Mouse (Mus musculus): ENCODE measurements at regions not wholly inside any gene's neighbourhood (a gene's known extent, or its start where the extent isn't known, plus 50 kb on each side); places are given as distances from the start of the nearest gene placed in this dataset. TPM values are rescaled to one million over a fixed set of nuclear protein-coding genes. Genes with fewer than 3 reads are reported as not detected.

- WGBS: 38% methylated on average over 6 of the region's 6 CpGs
- Histone ChIP-seq H3K27ac (replicated peaks) (peak overlapping the region; percentile 87), H3K27me3 (no peaks in the 10 kb centered on the region), H3K9ac (0 out of 2 replicates have a peak overlapping the region, but pooled peaks have one; percentile 2), H3K36me3 (no peaks in the 10 kb centered on the region; the same call in 1 of the 2 replicates), H3K4me2 (peak overlapping the region; percentile 39), H3K9me3 (no peaks in the 10 kb centered on the region), H3K4me3 (no peak overlapping the region), H3K4me1 (replicated peaks) (peaks cover 6% of the 10 kb centered on the region; the same call in 1 of the 2 replicates)
- peak; percentile 95 for ATAC-seq (ENCODE audit: low FRiP score, low read depth)
Observed at GRCm38 (mm10) chr7:61939971-61940705, 406.2 kb upstream of the Ndn start.

- no peaks in the 10 kb centered on the region for H3K9me3 ChIP-seq
Observed at GRCm38 (mm10) chr7:61982203-61982932, 364.0 kb upstream of the Ndn start.

DNA sequence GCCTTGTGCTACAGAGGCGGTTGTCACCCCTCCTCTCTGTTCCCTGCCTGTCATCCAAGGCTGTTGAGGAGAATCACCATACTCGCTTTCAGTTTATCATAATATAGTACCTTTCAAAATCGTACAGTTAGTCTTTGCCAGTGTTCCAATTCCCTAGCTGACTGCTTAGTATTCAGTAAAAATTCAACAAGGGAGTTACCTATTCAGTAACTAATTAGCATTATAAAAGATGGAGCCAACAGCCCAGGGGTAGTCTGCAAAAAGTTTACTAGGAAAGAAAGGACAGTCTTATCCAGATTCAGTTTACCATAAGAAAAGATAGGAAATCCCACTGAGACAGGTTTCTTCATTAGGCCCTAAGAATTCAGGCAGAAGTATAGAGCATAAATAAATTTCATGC lies 319.7 kb upstream of the Ndn start:
- Histone ChIP-seq H3K4me3 (no peak overlapping the region), H3K27me3 (no peaks in the 10 kb centered on the region), H3K9ac (no peak overlapping the region), H3K4me2 (no peak overlapping the region), H3K4me1 (replicated peaks) (no peaks in the 10 kb centered on the region), H3K27ac (replicated peaks) (no peak overlapping the region), H3K36me3 (no peaks in the 10 kb centered on the region), H3K9me3 (no peaks in the 10 kb centered on the region)
- no peak for ATAC-seq (ENCODE audit: low FRiP score, low read depth)
- WGBS: 55% methylated on average over 3 of the region's 3 CpGs

More at GRCm38 (mm10) chr7:61982203-61982932, 364.0 kb upstream of the Ndn start:
- Histone ChIP-seq H3K9ac (no peak overlapping the region), H3K4me3 (peak overlapping the region; percentile 14; the same call in 1 of the 2 replicates), H3K27ac (replicated peaks) (peak overlapping the region; percentile 48), H3K36me3 (no peaks in the 10 kb centered on the region; the same call in 1 of the 2 replicates), H3K4me1 (replicated peaks) (no peaks in the 10 kb centered on the region), H3K4me2 (peak overlapping the region; percentile 17; the same call in 1 of the 2 replicates), H3K27me3 (no peaks in the 10 kb centered on the region)
- WGBS: 35% methylated on average over 2 of the region's 2 CpGs
- ATAC-seq (ENCODE audit: low FRiP score, low read depth): peak; percentile 88

DNA sequence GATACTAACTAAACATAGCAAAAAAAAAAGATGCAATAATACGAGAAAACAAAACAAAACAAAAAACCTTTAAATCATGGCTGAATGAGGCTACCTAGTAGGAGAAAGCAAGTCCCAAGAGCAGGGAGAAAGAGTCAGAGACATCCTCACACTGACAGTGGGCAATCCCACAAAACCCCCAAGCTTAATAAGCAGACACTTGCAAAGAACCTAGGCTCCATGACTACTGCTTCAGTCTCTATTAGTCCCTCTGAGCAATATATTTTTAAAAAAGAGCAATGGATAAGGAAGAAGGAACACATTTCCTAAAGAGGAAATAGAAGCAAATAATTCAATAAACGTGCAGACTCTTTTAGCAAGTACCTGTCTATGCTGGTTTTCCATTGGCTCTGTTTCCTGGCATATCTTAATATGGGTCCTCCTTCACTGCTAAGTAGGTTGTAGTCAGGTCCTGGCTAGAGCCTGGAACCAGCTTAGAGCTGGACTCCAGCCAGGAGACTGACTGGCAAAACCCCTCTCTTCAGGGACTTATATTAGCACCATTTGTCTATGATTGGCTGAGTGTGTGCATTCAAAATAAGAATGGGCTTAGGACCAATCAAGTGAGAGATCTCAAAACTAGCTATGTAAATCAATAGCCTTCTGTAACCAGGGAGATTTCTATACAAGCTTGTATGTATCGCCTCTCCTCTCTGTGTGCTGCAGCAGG lies 300.5 kb upstream of the Ndn start:
- peak overlapping the region; percentile 83 for H3K27ac ChIP-seq (replicated peaks)
- H3K4me3 ChIP-seq: no peak overlapping the region
- H3K4me1 ChIP-seq (replicated peaks): no peaks in the 10 kb centered on the region
- no peaks in the 10 kb centered on the region for H3K27me3 ChIP-seq
- H3K9ac ChIP-seq: no peak overlapping the region
- no peaks in the 10 kb centered on the region for H3K9me3 ChIP-seq
- peak; percentile 96 for ATAC-seq (ENCODE audit: low FRiP score, low read depth)
- 56% methylated on average over 3 of the region's 3 CpGs for WGBS
- peak overlapping the region; percentile 28 for H3K4me2 ChIP-seq
- no peaks in the 10 kb centered on the region for H3K36me3 ChIP-seq

GRCm38 (mm10) chr7:62046452-62046809 lies 299.9 kb upstream of the Ndn start:
- ATAC-seq (ENCODE audit: low FRiP score, low read depth): peak; percentile 71
- Histone ChIP-seq H3K4me1 (replicated peaks) (no peaks in the 10 kb centered on the region), H3K4me3 (no peak overlapping the region), H3K36me3 (no peaks in the 10 kb centered on the region), H3K9ac (no peak overlapping the region), H3K9me3 (no peaks in the 10 kb centered on the region), H3K27ac (replicated peaks) (peak overlapping the region; percentile 83), H3K4me2 (peak overlapping the region; percentile 28; the same call in 1 of the 2 replicates), H3K27me3 (no peaks in the 10 kb centered on the region)
- WGBS: 51% methylated on average over 2 of the region's 2 CpGs

DNA sequence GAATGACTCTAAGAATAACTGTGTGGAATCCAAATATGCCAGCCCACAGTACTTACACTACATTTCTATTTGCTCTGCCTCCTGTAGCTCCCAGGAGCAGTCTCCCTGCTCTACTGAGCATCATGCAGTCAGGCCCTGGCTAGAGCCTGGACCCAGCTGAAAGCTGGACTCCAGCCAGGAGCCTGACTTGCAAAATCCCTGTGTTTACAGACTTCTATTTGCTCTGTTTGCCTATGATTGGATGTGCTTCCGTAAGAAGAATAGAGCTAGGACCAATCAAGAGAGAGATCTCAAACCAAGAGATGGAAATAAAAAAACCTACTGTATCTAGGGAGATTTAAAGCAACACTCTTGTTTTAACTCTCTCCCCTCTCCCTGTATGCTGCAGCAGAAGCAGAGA lies 267.8 kb upstream of the Ndn start:
- H3K27ac ChIP-seq (replicated peaks): peak overlapping the region; percentile 38; the same call in 1 of the 2 replicates
- H3K9me3 ChIP-seq: no peaks in the 10 kb centered on the region
- no peaks in the 10 kb centered on the region for H3K36me3 ChIP-seq
- H3K4me2 ChIP-seq: no peak overlapping the region
- ATAC-seq (ENCODE audit: low FRiP score, low read depth): peak; percentile 88
- no peak overlapping the region for H3K9ac ChIP-seq
- H3K4me3 ChIP-seq: no peak overlapping the region
- 70% methylated on average over 1 of the region's 1 CpGs for WGBS
- 0 out of 2 replicates have a peak, but pooled peaks cover 2% of the 10 kb centered on the region for H3K4me1 ChIP-seq (replicated peaks)
- no peaks in the 10 kb centered on the region for H3K27me3 ChIP-seq

- Histone ChIP-seq H3K9ac (no peak overlapping the region), H3K9me3 (no peaks in the 10 kb centered on the region), H3K4me2 (no peak overlapping the region), H3K4me3 (no peak overlapping the region), H3K27me3 (no peaks in the 10 kb centered on the region), H3K36me3 (no peaks in the 10 kb centered on the region), H3K4me1 (replicated peaks) (no peaks in the 10 kb centered on the region), H3K27ac (replicated peaks) (peak overlapping the region; percentile 45; the same call in 1 of the 2 replicates)
- ATAC-seq (ENCODE audit: low FRiP score, low read depth): peak; percentile 90
Observed at GRCm38 (mm10) chr7:62085120-62085849, 261.1 kb upstream of the Ndn start.

Small RNAs in the stretch of these regions (microRNA-seq; reads per million reads assigned to microRNA genes)
- gene Gm24923 (not detected), gene Mir344-2 (not detected), gene Mir344f (11.6 reads per million, percentile 29 among the genes with 10 or more reads in this experiment), gene Mir344g (1.3 reads per million), gene Mir344i (0.65 reads per million)

Measured in hindbrain, embryonic 15.5 days (tissue).